Mouse (Mus musculus) MEL (cell line): ENCODE measurements around the gene Rnase12. TPM values are rescaled to one million over a fixed set of nuclear protein-coding genes. Genes with fewer than 3 reads are reported as not detected.

ENCODE experiments used
- DNase-seq: peaks from one replicate; pipeline ENCODE4 v3.0.0; 2011; ENCODE audit warnings: low read depth, low spot score
- H3K27ac ChIP-seq: 2 replicates; pipeline ENCODE4 v1.5.1; 2012; ENCODE audit warnings: low read depth, mild to moderate bottlenecking, control low read depth, low read length, moderate library complexity; ENCODE audit not compliant: control insufficient read depth
- H3K27me3 ChIP-seq, 2 experiments: fragments of 150-350 bp in 1 of 2; sonication (generic) in 1 of 2; 2 replicates each; pipeline ENCODE4 v1.6.1; 2012; ENCODE audit warnings: low read length in 2 of 2, mild to moderate bottlenecking in 2 of 2, improper control_type of control experiment in 1 of 2, moderate library complexity in 1 of 2; ENCODE audit not compliant: insufficient read depth in 2 of 2, control insufficient read depth in 1 of 2
- H3K36me3 ChIP-seq, 2 experiments: 2 replicates each; pipeline ENCODE4 v1.6.1; 2012 to 2014; ENCODE audit warnings: low read length in 2 of 2, improper control_type of control experiment in 1 of 2, inconsistent platforms in 1 of 2, mild to moderate bottlenecking in 1 of 2; ENCODE audit not compliant: insufficient read depth in 2 of 2, control insufficient read depth in 1 of 2
- H3K4me1 ChIP-seq, 2 experiments: fragments of 150-350 bp in 1 of 2; sonication (generic) in 1 of 2; 2 replicates each; pipeline ENCODE4 v1.6.1; 2012; ENCODE audit warnings: low read length in 2 of 2, improper control_type of control experiment in 1 of 2, mild to moderate bottlenecking in 1 of 2; ENCODE audit not compliant: insufficient read depth in 2 of 2, control insufficient read depth in 1 of 2
- H3K4me3 ChIP-seq, 2 experiments: fragments of 150-350 bp in 1 of 2; sonication (generic) in 1 of 2; 2 replicates each; pipeline ENCODE4 v1.5.1; 2012; ENCODE audit warnings: low read depth in 2 of 2, low read length in 2 of 2, mild to moderate bottlenecking in 2 of 2, moderate library complexity in 2 of 2, control low read depth in 1 of 2, improper control_type of control experiment in 1 of 2; ENCODE audit not compliant: control insufficient read depth in 1 of 2, insufficient read depth in 1 of 2
- H3K79me2 ChIP-seq: 2 replicates; pipeline ENCODE4 v1.6.1; 2012; ENCODE audit warnings: mild to moderate bottlenecking, low read length, moderate library complexity; ENCODE audit not compliant: control insufficient read depth, poor library complexity, insufficient read depth
- H3K9ac ChIP-seq: 2 replicates; pipeline ENCODE4 v1.6.1; 2012; ENCODE audit warnings: low read depth, mild to moderate bottlenecking, control low read depth, low read length, moderate library complexity; ENCODE audit not compliant: control insufficient read depth, poor library complexity, severe bottlenecking
- H3K9me3 ChIP-seq: fragments of 150-350 bp; sonication (generic); replicated peaks from 2 replicates; pipeline ENCODE4 v1.6.1; 2012; ENCODE audit warnings: mild to moderate bottlenecking, low read length, improper control_type of control experiment, moderate library complexity; ENCODE audit not compliant: insufficient read depth
- CHD1 ChIP-seq: IDR thresholded peaks from 2 replicates; pipeline ENCODE4 v1.6.1; 2012; ENCODE audit warnings: low read depth, mild to moderate bottlenecking, inconsistent platforms, low read length, improper control_type of control experiment
- CTCF ChIP-seq, 3 experiments: IDR thresholded peaks in 2 of 3; conservative IDR thresholded peaks in 1 of 3; 2 replicates each; pipeline ENCODE4 v1.5.1; 2011 to 2012; ENCODE audit warnings: low read length in 3 of 3, low read depth in 2 of 3, mild to moderate bottlenecking in 2 of 3, improper control_type of control experiment in 1 of 3, inconsistent platforms in 1 of 3, mixed read lengths in 1 of 3, moderate library complexity in 1 of 3; ENCODE audit not compliant: control insufficient read depth in 1 of 3, insufficient read depth in 1 of 3, poor library complexity in 1 of 3, severe bottlenecking in 1 of 3
- E2F4 ChIP-seq: IDR thresholded peaks from 2 replicates; pipeline ENCODE4 v1.6.1; 2011; ENCODE audit warnings: low read depth, low read length, improper control_type of control experiment, borderline replicate concordance
- ELF1 ChIP-seq: IDR thresholded peaks from 2 replicates; pipeline ENCODE4 v1.6.1; 2014; ENCODE audit warnings: low read depth, mild to moderate bottlenecking, inconsistent platforms, low read length, improper control_type of control experiment, moderate library complexity
- ETS1 ChIP-seq: IDR thresholded peaks from 2 replicates; pipeline ENCODE4 v1.6.1; 2012; ENCODE audit warnings: low read depth, mild to moderate bottlenecking, inconsistent platforms, low read length, improper control_type of control experiment, moderate library complexity
- GATA1 ChIP-seq: IDR thresholded peaks from 2 replicates; pipeline ENCODE4 v1.6.1; 2011; ENCODE audit warnings: low read depth, low read length, improper control_type of control experiment
- MAFK ChIP-seq: IDR thresholded peaks from 2 replicates; pipeline ENCODE4 v1.6.1; 2011; ENCODE audit warnings: low read depth, mild to moderate bottlenecking, low read length, improper control_type of control experiment, borderline replicate concordance
- MAX ChIP-seq: IDR thresholded peaks from 2 replicates; pipeline ENCODE4 v1.6.1; 2011; ENCODE audit warnings: low read length, improper control_type of control experiment
- MEF2A ChIP-seq: IDR thresholded peaks from 2 replicates; pipeline ENCODE4 v1.6.1; 2014; ENCODE audit warnings: low read depth, mild to moderate bottlenecking, inconsistent platforms, low read length, improper control_type of control experiment; ENCODE audit not compliant: poor library complexity, insufficient replicate concordance, severe bottlenecking; ENCODE audit errors: extremely low read depth
- MYB ChIP-seq: IDR thresholded peaks from 2 replicates; pipeline ENCODE4 v1.6.1; 2011; ENCODE audit warnings: mild to moderate bottlenecking, low read depth, low read length, improper control_type of control experiment
- RAD21 ChIP-seq: IDR thresholded peaks from 2 replicates; pipeline ENCODE4 v1.6.1; 2011; ENCODE audit warnings: mild to moderate bottlenecking, low read depth, low read length, improper control_type of control experiment
- SIN3A ChIP-seq: IDR thresholded peaks from 2 replicates; pipeline ENCODE4 v1.6.1; 2012; ENCODE audit warnings: low read length, improper control_type of control experiment, inconsistent platforms
- SMC3 ChIP-seq: IDR thresholded peaks from 2 replicates; pipeline ENCODE4 v1.6.1; 2011; ENCODE audit warnings: low read depth, low read length, improper control_type of control experiment
- TAL1 ChIP-seq: IDR thresholded peaks from 2 replicates; pipeline ENCODE4 v1.6.1; 2012; ENCODE audit warnings: mild to moderate bottlenecking, inconsistent platforms, low read length, moderate library complexity, mixed read lengths
- TCF12 ChIP-seq: IDR thresholded peaks from 2 replicates; pipeline ENCODE4 v1.6.1; 2014; ENCODE audit warnings: low read depth, mild to moderate bottlenecking, inconsistent platforms, low read length, improper control_type of control experiment, moderate library complexity
- USF1 ChIP-seq: IDR thresholded peaks from 2 replicates; pipeline ENCODE4 v1.6.1; 2014; ENCODE audit warnings: low read depth, mild to moderate bottlenecking, inconsistent platforms, low read length, improper control_type of control experiment, moderate library complexity
- USF2 ChIP-seq, 2 experiments: IDR thresholded peaks; 2 replicates each; pipeline ENCODE4 v1.6.1; 2011 to 2012; ENCODE audit warnings: improper control_type of control experiment in 2 of 2, low read length in 2 of 2, borderline replicate concordance in 1 of 2, inconsistent platforms in 1 of 2, low read depth in 1 of 2, mild to moderate bottlenecking in 1 of 2; ENCODE audit not compliant: insufficient read depth in 1 of 2
- ZC3H11A ChIP-seq: IDR thresholded peaks from 2 replicates; pipeline ENCODE4 v1.6.1; 2012; ENCODE audit warnings: low read depth, mild to moderate bottlenecking, inconsistent platforms, low read length, improper control_type of control experiment
- ZKSCAN1 ChIP-seq: IDR thresholded peaks from 2 replicates; pipeline ENCODE4 v1.6.1; 2012; ENCODE audit warnings: low read depth, mild to moderate bottlenecking, inconsistent platforms, low read length, improper control_type of control experiment, moderate library complexity
- ZMIZ1 ChIP-seq: IDR thresholded peaks from 2 replicates; pipeline ENCODE4 v1.6.1; 2012; ENCODE audit warnings: low read depth, mild to moderate bottlenecking, inconsistent platforms, low read length, improper control_type of control experiment, moderate library complexity
- polyA plus RNA-seq, 2 experiments: library from polyadenylated mRNA; stranded (reverse) in 1 of 2; unstranded in 1 of 2; fragments of >175 nt in 1 of 2; fragments of >200 nt in 1 of 2; gene quantifications; 2 replicates each; pipeline versions ENCODE4 v1.2.1 to v1.2.4; 2012; ENCODE audit warnings: low replicate concordance in 2 of 2, low read depth in 1 of 2; ENCODE audit not compliant: insufficient read length in 2 of 2, insufficient read depth in 1 of 2, missing spikeins in 1 of 2
- total RNA-seq: library from RNA; depleted of rRNA; stranded (reverse); fragments of 300-350 nt; gene quantifications from 2 replicates; pipeline ENCODE4 v1.2.3, GENCODE M21; 2012

Gene Rnase12
- total and polyA plus RNA-seq, 3 experiments, result not detected

DNA sequence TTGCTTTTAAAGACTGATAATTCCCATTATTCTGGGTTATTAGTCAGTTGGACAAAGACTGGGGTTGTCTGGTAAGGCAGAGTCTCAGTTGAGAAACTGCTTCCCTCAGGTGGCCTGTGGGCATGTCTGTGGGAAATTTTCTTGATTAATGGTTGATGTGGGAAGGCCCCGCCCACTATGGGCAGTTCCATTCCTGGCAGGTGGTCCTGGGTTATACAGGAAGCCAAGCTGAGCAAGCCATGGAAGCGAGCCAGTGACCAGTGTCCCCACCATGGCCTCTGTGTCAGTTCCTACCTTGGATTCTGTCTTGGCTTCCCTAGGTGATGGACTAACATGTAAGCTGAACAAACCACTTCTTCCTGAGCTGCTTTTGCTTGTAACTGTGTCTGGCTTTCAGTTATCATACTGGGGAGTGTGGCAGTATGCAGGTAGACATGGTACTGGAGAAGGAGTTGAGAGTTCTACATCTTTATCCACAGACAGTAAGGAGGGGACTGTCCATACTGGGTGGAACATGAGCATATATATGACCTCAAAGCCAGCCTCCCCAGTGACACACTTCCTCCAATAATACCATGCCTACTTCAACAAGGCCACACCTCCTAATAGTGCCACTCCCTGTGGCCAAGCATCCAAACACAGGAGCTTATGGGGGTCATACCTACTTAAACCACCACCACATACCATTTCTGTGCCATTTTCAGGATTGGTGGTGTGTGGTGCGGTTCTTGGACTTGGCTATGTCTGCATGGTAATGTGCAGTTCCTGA, 29.9 kb downstream of the Rnase12 start:
- TF ChIP-seq RAD21 (no peak), E2F4 (no peak), TAL1 (no peak), ETS1 (no peak), CHD1 (no peak), MAX (no peak), ZMIZ1 (no peak), USF1 (no peak), ZKSCAN1 (no peak), MYB (no peak), ELF1 (no peak), GATA1 (no peak), TCF12 (no peak), USF2 (IDR thresholded peaks at IDR 0.05; ENCODE audit: borderline replicate concordance in 1 of 2, insufficient read depth in 1 of 2, low read depth in 1 of 2, low read length in 2 of 2) (no peak)

GRCm38 (mm10) chr14:51026391-51027133, 30.9 kb downstream of the Rnase12 start:
- DNase-seq, result peak; percentile 85
- H3K4me1 ChIP-seq, result peaks cover 0 to 4% of the 10 kb centered on the region in 2 experiments; a peak in 1 of 4 replicates
- H3K27me3 ChIP-seq, result peaks cover 2 to 10% of the 10 kb centered on the region in 2 experiments; a peak in 3 of 4 replicates
- H3K9ac ChIP-seq, result no peak overlapping the region
- H3K27ac ChIP-seq, result no peak overlapping the region
- no peaks in the 10 kb centered on the region for H3K79me2 ChIP-seq
- peak; percentile 48 for TF ChIP-seq SIN3A
- TF ChIP-seq ZKSCAN1, result no peak; the same call in 1 of the 2 replicates
- TF ChIP-seq TAL1, result no peak
- peak; percentile 36 to 83 (median 61); a peak in 5 of 6 replicates for TF ChIP-seq CTCF (IDR thresholded peaks at IDR 0.05 in 2 of 3, conservative IDR thresholded peaks at IDR 0.05 in 1 of 3; ENCODE audit: control insufficient read depth in 1 of 3, insufficient read depth in 1 of 3, low read depth in 2 of 3, low read length in 3 of 3, poor library complexity in 1 of 3, severe bottlenecking in 1 of 3)
- TF ChIP-seq CHD1, result no peak
- TF ChIP-seq RAD21, result peak; percentile 87
- TF ChIP-seq MAFK, result no peak
- TF ChIP-seq ZC3H11A, result peak; percentile 86
- TF ChIP-seq SMC3, result peak; percentile 89
- TF ChIP-seq MEF2A, result no peak
- H3K36me3 ChIP-seq, result no peaks in the 10 kb centered on the region
- no peaks in the 10 kb centered on the region for H3K9me3 ChIP-seq
- H3K4me3 ChIP-seq, result no peak overlapping the region

More for the DNA sequence above, 29.9 kb downstream of the Rnase12 start:
- Histone ChIP-seq H3K4me3 (no peak overlapping the region), H3K9ac (no peak overlapping the region), H3K36me3 (no peaks in the 10 kb centered on the region), H3K4me1 (peaks cover 0 to 4% of the 10 kb centered on the region in 2 experiments; a peak in 1 of 4 replicates), H3K79me2 (no peaks in the 10 kb centered on the region), H3K27me3 (peaks cover 2 to 10% of the 10 kb centered on the region in 2 experiments), H3K27ac (no peak overlapping the region), H3K9me3 (no peaks in the 10 kb centered on the region)
- peak; percentile 8 for DNase-seq
